Mouse (Mus musculus) ZHBTc4 (cell line): ENCODE data around the gene Olfr1284.
"Not testable (repeated sequence)": the region's sequence is repeated elsewhere in the genome, so short reads cannot be mapped to it uniquely, and the experiment has no call there.

Source experiments
- DNase-seq: peaks from one replicate; pipeline ENCODE4 v3.0.0-alpha.2; 2011; ENCODE audit warnings: low read depth, low spot score

The Olfr1284 gene

GRCm38 (mm10) chr2:111375222-111375621, at the start of gene Olfr1284:
Olfr1284 (plus strand) TSS chr2:111375522.
- no peak for DNase-seq

- DNase-seq = peak; percentile 4
Observed at GRCm38 (mm10) chr2:111326220-111326619, 49.1 kb upstream of the Olfr1284 start, which contains the start of gene Olfr1281. Olfr1281 (plus strand) TSS chr2:111326520.

GRCm38 (mm10) chr2:111333721-111334120, 41.6 kb upstream of the Olfr1284 start:
- not testable (repeated sequence) for DNase-seq

GRCm38 (mm10) chr2:111335976-111336375, 39.3 kb upstream of the Olfr1284 start, which contains the start of gene Olfr1282:
Olfr1282 (minus strand) TSS chr2:111336076.
- DNase-seq = no peak

GRCm38 (mm10) chr2:111366490-111366889, 8.8 kb upstream of the Olfr1284 start, which contains the start of gene Olfr1283:
Olfr1283 (plus strand) TSS chr2:111366790.
- DNase-seq = no peak

- no peak for DNase-seq
Observed at GRCm38 (mm10) chr2:111422931-111423330, 47.6 kb downstream of the Olfr1284 start, which contains the start of gene Olfr1286. Olfr1286 (minus strand) TSS chr2:111423115.
